Mouse (Mus musculus): ENCODE results near the gene Olfr1369-ps1. TPM values are rescaled to one million over a fixed set of nuclear protein-coding genes. Genes with fewer than 3 reads are reported as not detected.
"Not testable (repeated sequence)": the region's sequence is repeated elsewhere in the genome, so short reads cannot be mapped to it uniquely, and the experiment has no call there.

Olfr1369-ps1 gene
- total RNA-seq (2014; fragmentation: Nextera tagmentation), result not detected in 2 replicates
- not detected in 2 replicates for total RNA-seq (2017)

- ATAC-seq (replicated peaks; ENCODE audit: low FRiP score, low TSS enrichment, poor library complexity, severe bottlenecking), result not testable (repeated sequence)
These were observed at the start of gene Olfr1369-ps1 for GRCm38 (mm10) chr13:21111183-21111582. Gene Olfr1369-ps1, plus strand, starts transcription at chr13:21111483.

GRCm38 (mm10) chr13:21066021-21066420 lies 45.3 kb upstream of the Olfr1369-ps1 start:
- no peak for ATAC-seq (replicated peaks; ENCODE audit: low FRiP score, low TSS enrichment, poor library complexity, severe bottlenecking)

GRCm38 (mm10) chr13:21074847-21075246 lies 36.4 kb upstream of the Olfr1369-ps1 start, which contains the start of gene Olfr1370:
Gene Olfr1370, minus strand, starts transcription at chr13:21074947.
- ATAC-seq (replicated peaks; ENCODE audit: low FRiP score, low TSS enrichment, poor library complexity, severe bottlenecking), result no peak

GRCm38 (mm10) chr13:21082686-21083085 lies 28.6 kb upstream of the Olfr1369-ps1 start:
- no peak for ATAC-seq (replicated peaks; ENCODE audit: low FRiP score, low TSS enrichment, poor library complexity, severe bottlenecking)

GRCm38 (mm10) chr13:21109759-21110158 lies 1.5 kb upstream of the Olfr1369-ps1 start:
- peak; percentile 47; the same call in 1 of the 2 replicates for ATAC-seq (replicated peaks; ENCODE audit: low FRiP score, low TSS enrichment, poor library complexity, severe bottlenecking)

GRCm38 (mm10) chr13:21110441-21110840 lies 842 bp upstream of the Olfr1369-ps1 start:
- ATAC-seq (replicated peaks; ENCODE audit: low FRiP score, low TSS enrichment, poor library complexity, severe bottlenecking), result no peak

- ATAC-seq (replicated peaks; ENCODE audit: low FRiP score, low TSS enrichment, poor library complexity, severe bottlenecking), result peak; percentile 87
These were observed 2.8 kb downstream of the Olfr1369-ps1 start for GRCm38 (mm10) chr13:21114121-21114520.

GRCm38 (mm10) chr13:21129339-21129738 lies 18.1 kb downstream of the Olfr1369-ps1 start, which contains the start of gene Olfr263:
Gene Olfr263, plus strand, starts transcription at chr13:21129639.
- not testable (repeated sequence) for ATAC-seq (replicated peaks; ENCODE audit: low FRiP score, low TSS enrichment, poor library complexity, severe bottlenecking)

- ATAC-seq (replicated peaks; ENCODE audit: low FRiP score, low TSS enrichment, poor library complexity, severe bottlenecking), result 0 out of 2 replicates have a peak, but pooled peaks have one; percentile 30
These were observed 31.1 kb downstream of the Olfr1369-ps1 start for GRCm38 (mm10) chr13:21142421-21142820.

- no peak for ATAC-seq (replicated peaks; ENCODE audit: low FRiP score, low TSS enrichment, poor library complexity, severe bottlenecking)
These were observed 34.5 kb downstream of the Olfr1369-ps1 start, which contains the start of gene Olfr1368 for GRCm38 (mm10) chr13:21145767-21146166. Gene Olfr1368, minus strand, starts transcription at chr13:21145867.

GRCm38 (mm10) chr13:21155888-21156287 lies 44.6 kb downstream of the Olfr1369-ps1 start:
- ATAC-seq (replicated peaks; ENCODE audit: low FRiP score, low TSS enrichment, poor library complexity, severe bottlenecking), result no peak

- no peak for ATAC-seq (replicated peaks; ENCODE audit: low FRiP score, low TSS enrichment, poor library complexity, severe bottlenecking)
These were observed 46.8 kb downstream of the Olfr1369-ps1 start for GRCm38 (mm10) chr13:21158071-21158470.

- peak; percentile 80 for ATAC-seq (replicated peaks; ENCODE audit: low FRiP score, low TSS enrichment, poor library complexity, severe bottlenecking)
These were observed 47.6 kb downstream of the Olfr1369-ps1 start for GRCm38 (mm10) chr13:21158785-21159474.

GRCm38 (mm10) chr13:21159475-21159819 lies 48.2 kb downstream of the Olfr1369-ps1 start:
- peak; percentile 57; the same call in 1 of the 2 replicates for ATAC-seq (replicated peaks; ENCODE audit: low FRiP score, low TSS enrichment, poor library complexity, severe bottlenecking)

- no peak for ATAC-seq (replicated peaks; ENCODE audit: low FRiP score, low TSS enrichment, poor library complexity, severe bottlenecking)
These were observed 48.8 kb downstream of the Olfr1369-ps1 start for GRCm38 (mm10) chr13:21160041-21160511.

GRCm38 (mm10) chr13:21160657-21161590 lies 49.6 kb downstream of the Olfr1369-ps1 start:
- peak; percentile 64 for ATAC-seq (replicated peaks; ENCODE audit: low FRiP score, low TSS enrichment, poor library complexity, severe bottlenecking)

GRCm38 (mm10) chr13:21161591-21161990 lies 50.3 kb downstream of the Olfr1369-ps1 start:
- ATAC-seq (replicated peaks; ENCODE audit: low FRiP score, low TSS enrichment, poor library complexity, severe bottlenecking), result no peak

GRCm38 (mm10) chr13:21162591-21162990 lies 51.3 kb downstream of the Olfr1369-ps1 start:
- no peak for ATAC-seq (replicated peaks; ENCODE audit: low FRiP score, low TSS enrichment, poor library complexity, severe bottlenecking)

- ATAC-seq (replicated peaks; ENCODE audit: low FRiP score, low TSS enrichment, poor library complexity, severe bottlenecking), result 0 out of 2 replicates have a peak, but pooled peaks have one; percentile 16
These were observed 55.9 kb downstream of the Olfr1369-ps1 start for GRCm38 (mm10) chr13:21166936-21167909.

Measured in megakaryocyte-erythroid progenitor cell, adult 5-6 weeks (primary cell).